Mouse (Mus musculus) embryo, embryonic 10 days (tissue): ENCODE data around the gene Wnt5b.
A peak's percentile ranks its signal among the peaks of the same experiment; 100 is the strongest.

Experiments
- DNase-seq: peaks from one replicate; pipeline ENCODE4 v3.0.0-alpha.2; 2015; ENCODE audit warnings: low spot score

Wnt5b gene

GRCm38 (mm10) chr6:119521931-119522391 is 22.2 kb downstream of the Wnt5b start:
- no peak for DNase-seq

DNA sequence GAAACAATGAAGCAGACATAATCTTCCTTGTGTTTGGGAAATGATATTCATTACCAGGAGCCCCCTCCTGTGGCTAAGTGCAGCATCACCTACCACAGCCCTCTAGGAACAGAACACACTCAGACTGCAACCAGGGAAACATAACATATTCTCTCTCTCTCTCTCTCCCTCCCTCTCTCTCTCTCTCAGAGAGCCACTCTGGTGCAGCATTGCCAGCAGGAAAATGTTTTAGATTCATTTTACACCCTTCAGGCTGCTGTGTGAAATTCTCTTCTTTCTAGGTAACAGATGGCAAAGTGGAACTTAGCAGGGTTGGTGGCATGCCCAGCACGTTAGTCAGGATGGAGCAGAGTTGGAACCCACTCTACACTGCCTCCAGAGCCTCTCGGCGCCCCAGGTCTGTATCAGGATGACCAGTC is 22.7 kb downstream of the Wnt5b start:
- DNase-seq = no peak

DNA sequence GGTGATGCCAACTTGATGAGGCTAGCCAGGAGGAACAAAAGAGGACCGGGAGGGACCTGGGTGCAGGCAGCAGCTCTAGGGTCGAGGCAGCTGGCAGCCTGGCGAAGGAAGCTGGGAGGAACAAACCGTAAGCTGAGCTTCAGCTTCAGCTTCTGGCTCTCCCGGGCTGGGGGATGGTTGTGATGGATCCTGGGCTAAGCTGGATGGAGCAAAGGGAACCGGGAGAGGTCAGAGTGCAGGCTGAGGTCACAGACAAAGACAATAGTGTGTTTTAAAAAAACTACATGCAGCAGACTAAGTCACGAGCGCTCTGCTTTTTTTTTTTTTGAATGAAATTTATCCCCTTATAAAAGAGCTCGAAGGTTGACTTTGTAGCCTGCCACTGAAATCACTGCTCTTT is 23.4 kb downstream of the Wnt5b start:
- peak; percentile 73 for DNase-seq

- DNase-seq = no peak
These were observed 30.1 kb downstream of the Wnt5b start for GRCm38 (mm10) chr6:119514085-119514484.

DNA sequence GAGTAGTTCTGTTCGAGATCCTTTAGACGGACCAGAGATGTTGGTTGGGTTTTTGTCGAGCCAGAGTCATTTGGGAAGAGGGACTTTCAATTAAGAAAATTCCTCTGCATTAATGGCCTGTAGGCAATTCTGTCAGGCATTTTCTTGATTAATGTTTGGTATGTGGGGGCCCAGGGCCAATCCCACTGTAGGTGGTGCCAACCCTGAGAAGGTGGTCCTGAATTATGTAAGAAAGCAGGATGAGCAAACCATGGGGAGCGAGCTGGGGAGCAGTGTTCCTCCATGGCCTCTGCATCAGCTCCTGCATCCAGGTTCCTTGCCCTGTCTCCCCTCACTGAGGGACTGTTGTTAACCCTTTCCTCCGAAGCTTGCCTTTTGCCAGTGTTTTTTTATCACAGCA is 30.7 kb downstream of the Wnt5b start:
- DNase-seq = no peak

- DNase-seq = no peak
These were observed 31.4 kb downstream of the Wnt5b start for GRCm38 (mm10) chr6:119512701-119513100.

DNA sequence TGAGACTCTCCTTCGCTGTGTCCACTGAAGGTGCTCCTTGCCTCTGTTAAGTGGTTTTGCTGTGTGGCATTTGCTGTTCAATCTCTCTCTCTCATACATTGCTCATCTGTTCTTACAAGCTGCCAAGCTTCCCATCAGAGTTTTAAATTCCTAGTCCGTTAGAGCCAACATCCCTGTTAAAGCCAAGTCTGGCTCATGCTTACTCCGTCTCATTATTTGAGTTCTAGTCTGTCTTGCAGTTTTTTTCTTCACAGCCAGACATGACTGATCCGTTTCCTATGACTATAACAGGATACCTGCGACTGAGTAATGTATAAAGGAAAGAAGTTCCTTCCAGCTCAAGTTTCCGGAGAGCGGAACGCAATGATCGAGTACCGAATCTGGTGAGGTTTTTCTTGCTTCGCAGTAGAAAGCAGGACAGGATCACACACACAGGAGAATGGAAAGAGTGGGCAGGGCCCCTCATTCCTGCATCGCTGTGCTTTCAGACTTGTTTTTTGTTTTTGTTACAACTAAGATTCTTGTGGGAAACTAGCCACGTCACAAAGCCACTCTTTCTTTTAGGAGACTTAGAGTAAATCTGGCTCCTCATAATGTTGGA is 34.6 kb downstream of the Wnt5b start:
- DNase-seq = no peak

DNA sequence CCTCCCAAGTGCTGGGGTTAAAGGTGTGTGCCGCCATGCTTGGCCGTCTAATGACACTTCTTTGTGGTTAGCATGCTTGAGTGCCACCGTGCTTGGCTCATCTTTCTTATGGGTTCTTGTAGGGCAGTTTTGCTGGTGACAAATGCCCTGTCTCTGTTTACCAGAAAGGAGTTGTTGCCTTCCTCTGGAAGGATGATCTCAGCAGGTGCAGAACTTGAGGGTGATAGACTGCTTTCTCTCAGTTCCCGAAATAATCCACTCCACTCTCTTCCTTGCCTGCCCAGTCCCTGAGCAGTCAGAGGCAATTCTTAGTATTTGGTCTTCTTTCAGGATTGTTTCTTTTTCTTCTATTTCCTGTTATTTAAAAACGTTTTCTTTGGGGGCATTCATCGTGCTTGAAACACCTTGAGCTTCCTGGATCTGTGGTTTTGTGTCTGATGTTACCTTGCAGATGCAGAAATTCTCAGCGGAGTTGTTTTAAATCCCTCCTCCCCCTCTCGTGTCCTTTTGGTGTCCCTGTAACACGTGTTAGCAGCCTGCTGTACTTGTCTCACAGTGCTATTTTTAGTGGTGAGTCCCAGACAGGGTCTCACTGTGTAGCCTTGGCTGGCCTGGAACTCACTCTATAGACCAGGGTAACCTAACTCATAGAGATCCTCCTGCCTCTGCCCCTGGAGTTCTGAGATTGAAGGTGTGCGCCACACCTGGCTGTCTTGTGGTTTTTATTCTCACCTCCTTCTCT is 35.3 kb downstream of the Wnt5b start:
- DNase-seq = no peak

- DNase-seq = no peak
These were observed 35.9 kb downstream of the Wnt5b start for GRCm38 (mm10) chr6:119508221-119508620.

- DNase-seq = no peak
These were observed 38.5 kb downstream of the Wnt5b start for GRCm38 (mm10) chr6:119505525-119506225.

GRCm38 (mm10) chr6:119504756-119505155 is 39.4 kb downstream of the Wnt5b start:
- DNase-seq = no peak

- DNase-seq = no peak
These were observed 42.1 kb downstream of the Wnt5b start for GRCm38 (mm10) chr6:119502031-119502430.

GRCm38 (mm10) chr6:119500086-119500485 is 44.1 kb downstream of the Wnt5b start:
- DNase-seq = no peak

GRCm38 (mm10) chr6:119499271-119499670 is 44.9 kb downstream of the Wnt5b start:
- DNase-seq = peak; percentile 79

GRCm38 (mm10) chr6:119492630-119493014 is 51.5 kb downstream of the Wnt5b start:
- DNase-seq = peak; percentile 65

- DNase-seq = peak; percentile 71
These were observed 52.0 kb downstream of the Wnt5b start for GRCm38 (mm10) chr6:119491997-119492629.

GRCm38 (mm10) chr6:119491006-119491405 is 53.1 kb downstream of the Wnt5b start:
- DNase-seq = no peak

GRCm38 (mm10) chr6:119490549-119490948 is 53.6 kb downstream of the Wnt5b start:
- DNase-seq = peak; percentile 60

GRCm38 (mm10) chr6:119489765-119490164 is 54.4 kb downstream of the Wnt5b start:
- peak; percentile 85 for DNase-seq

DNA sequence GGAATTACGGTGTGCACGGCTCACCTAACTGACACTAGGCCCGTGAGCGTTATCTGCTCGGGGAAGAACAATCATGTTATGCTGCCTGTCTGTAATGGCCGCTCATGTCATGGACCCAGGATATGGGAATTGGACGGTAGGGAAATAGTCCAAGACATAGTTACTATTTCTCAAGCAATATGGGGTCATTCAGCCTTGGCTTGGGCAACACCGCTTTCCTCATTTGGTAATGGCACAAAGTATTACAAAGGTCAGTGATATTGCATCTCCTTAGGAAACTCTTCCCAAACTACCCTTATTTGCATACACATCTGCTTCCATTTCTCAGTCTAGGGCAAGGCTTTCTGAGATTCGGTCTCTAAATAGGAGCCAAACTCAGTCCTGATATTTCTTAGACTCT is 56.5 kb downstream of the Wnt5b start:
- DNase-seq = no peak

- DNase-seq = no peak
These were observed 57.1 kb downstream of the Wnt5b start for GRCm38 (mm10) chr6:119487085-119487458.

- no peak for DNase-seq
These were observed 57.6 kb downstream of the Wnt5b start for GRCm38 (mm10) chr6:119486381-119487084.
